Mouse (Mus musculus) subcutaneous adipose tissue, adult 2 months (tissue): ENCODE results near the gene Ropn1. TPM values are rescaled to one million over a fixed set of nuclear protein-coding genes. Genes with fewer than 3 reads are reported as not detected.

Source experiments
- polyA plus RNA-seq: library from polyadenylated mRNA; depleted of rRNA; stranded (reverse); fragments of >200 nt; gene quantifications from 2 replicates; pipeline ENCODE4 v1.2.3, GENCODE M21; 2012; ENCODE audit warnings: low replicate concordance; rRNA removed

Ropn1 gene
- polyA plus RNA-seq, result not detected in 2 replicates

DNA sequence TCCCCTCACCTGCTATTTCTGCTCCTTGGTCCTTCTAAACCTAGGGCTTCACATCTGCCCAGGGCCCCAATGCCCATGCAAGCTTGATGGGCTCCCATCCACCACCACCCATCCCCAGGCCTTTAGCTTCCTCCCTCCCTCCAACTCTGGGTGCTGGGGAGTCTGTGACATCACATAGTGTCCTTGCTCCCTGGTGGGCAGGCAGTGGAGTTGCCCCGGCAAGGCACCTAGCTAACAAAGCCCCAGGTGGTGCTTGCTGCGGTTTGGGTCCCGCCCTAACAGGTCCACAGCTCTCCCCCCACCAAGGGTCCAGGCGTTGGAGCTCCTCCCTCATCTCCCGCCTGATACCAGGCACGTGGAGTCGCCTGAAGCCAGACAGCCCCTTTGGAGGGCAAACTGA is at the start of gene Ropn1:
Gene Ropn1 (plus strand): TSS at position 301 of the 400 bp plus-strand sequence.

DNA sequence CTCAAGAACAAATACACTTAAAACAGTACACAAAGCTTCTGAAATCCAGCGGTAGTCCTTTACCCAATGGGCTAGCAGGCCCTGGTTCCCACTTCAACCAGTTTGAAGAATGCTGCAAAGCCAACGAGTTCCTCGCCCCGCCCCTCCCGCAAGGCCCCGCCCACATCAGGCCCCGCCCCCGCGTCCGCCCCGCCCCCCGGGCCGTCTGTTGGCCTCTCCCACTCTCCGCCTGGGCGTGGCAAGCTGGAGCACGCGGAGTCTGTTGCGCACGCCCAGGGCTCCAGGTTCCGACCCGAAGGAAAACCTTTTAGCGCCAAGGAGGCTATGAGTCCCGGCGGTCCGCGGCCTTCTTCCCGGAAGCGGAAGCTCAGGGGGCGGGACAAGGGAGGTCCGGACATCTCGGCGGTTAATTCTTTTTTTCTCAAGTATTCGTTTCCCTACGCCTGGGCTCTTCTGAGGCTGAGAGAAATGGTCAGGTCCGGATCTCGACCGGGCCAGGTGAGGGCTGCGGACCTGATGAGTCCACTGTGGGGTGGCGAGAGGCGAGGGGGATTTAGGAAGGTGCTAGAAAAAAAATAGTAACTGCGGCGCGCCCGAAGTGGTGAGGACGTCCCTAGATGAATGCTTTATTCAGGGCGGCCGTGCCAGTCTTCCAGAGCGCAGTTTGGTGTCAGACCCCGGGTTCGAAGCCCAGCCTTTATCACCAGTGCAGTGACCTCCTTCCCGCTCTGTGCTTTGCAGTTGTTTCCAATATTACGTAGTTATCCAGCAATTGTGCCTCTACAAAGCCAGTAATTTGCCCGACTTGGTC is 40.8 kb downstream of the Ropn1 start, which contains the start of gene Ccdc14:
Gene Ccdc14 (plus strand): TSS at position 283 of the 811 bp plus-strand sequence.

Other genes with a start within 250 kb of the Ropn1 start
- 3.1 and 12.5 TPM in 2 replicates for gene Kalrn, start 76.4 kb upstream of the Ropn1 start, polyA plus RNA-seq
- gene Ccdc14, start 40.7 kb downstream of the Ropn1 start, polyA plus RNA-seq, result 1.1 and 2.7 TPM in 2 replicates
- 134 and 780 TPM in 2 replicates for gene Mylk, start 95.3 kb downstream of the Ropn1 start, polyA plus RNA-seq